Mouse (Mus musculus) E14TG2a.4 (cell line): ENCODE results near the gene Ttll1.

ENCODE experiments used
- H3K27me3 ChIP-seq: 2 replicates; pipeline ENCODE4 v1.6.1; 2014; ENCODE audit warnings: low read length, control low read depth; ENCODE audit not compliant: insufficient read depth
- H3K36me3 ChIP-seq: 2 replicates; pipeline ENCODE4 v1.6.1; 2014; ENCODE audit warnings: low read length, control low read depth; ENCODE audit not compliant: insufficient read depth
- H3K4me1 ChIP-seq: replicated peaks from 2 replicates; pipeline ENCODE4 v1.6.1; 2014; ENCODE audit warnings: low read depth, low read length, control low read depth
- H3K4me3 ChIP-seq: replicated peaks from 2 replicates; pipeline ENCODE4 v1.5.1; 2014; ENCODE audit warnings: mild to moderate bottlenecking, low read length
- H3K9me3 ChIP-seq: 2 replicates; pipeline ENCODE4 v1.6.1; 2014; ENCODE audit warnings: low read length, control low read depth
- CTCF ChIP-seq: conservative IDR thresholded peaks from 2 replicates; pipeline ENCODE4 v1.5.1; 2014; ENCODE audit warnings: low read length
- NANOG ChIP-seq: IDR thresholded peaks from 2 replicates; pipeline ENCODE4 v1.6.1; 2014; ENCODE audit warnings: borderline replicate concordance, low read length, mixed read lengths
- POU5F1 ChIP-seq: IDR thresholded peaks from 2 replicates; pipeline ENCODE4 v1.6.1; 2014; ENCODE audit warnings: low read length, borderline replicate concordance

Gene Ttll1

GRCm38 (mm10) chr15:83495787-83496367 lies 14.8 kb downstream of the Ttll1 start:
- Histone ChIP-seq H3K4me3 (peak overlapping the region; percentile 60), H3K36me3 (peaks cover 41% of the 10 kb centered on the region), H3K27me3 (no peaks in the 10 kb centered on the region), H3K9me3 (no peaks in the 10 kb centered on the region), H3K4me1 (peaks cover 55% of the 10 kb centered on the region)
- TF ChIP-seq NANOG (no peak), CTCF (no peak), POU5F1 (no peak)

- Histone ChIP-seq H3K36me3 (peaks cover 41% of the 10 kb centered on the region), H3K4me3 (no peak overlapping the region), H3K9me3 (no peaks in the 10 kb centered on the region), H3K27me3 (no peaks in the 10 kb centered on the region), H3K4me1 (peaks cover 55% of the 10 kb centered on the region)
- TF ChIP-seq CTCF (no peak), POU5F1 (no peak), NANOG (no peak)
These were observed 15.5 kb downstream of the Ttll1 start for GRCm38 (mm10) chr15:83495195-83495594.

GRCm38 (mm10) chr15:83494572-83494920 lies 16.1 kb downstream of the Ttll1 start:
- Histone ChIP-seq H3K4me3 (no peak overlapping the region), H3K36me3 (peaks cover 40% of the 10 kb centered on the region), H3K9me3 (no peaks in the 10 kb centered on the region), H3K27me3 (no peaks in the 10 kb centered on the region), H3K4me1 (peaks cover 50% of the 10 kb centered on the region)
- TF ChIP-seq CTCF (no peak), NANOG (no peak), POU5F1 (no peak)

- peaks cover 54% of the 10 kb centered on the region for H3K4me1 ChIP-seq
- no peaks in the 10 kb centered on the region for H3K9me3 ChIP-seq
- H3K4me3 ChIP-seq: no peak overlapping the region
- peaks cover 36% of the 10 kb centered on the region for H3K36me3 ChIP-seq
- TF ChIP-seq CTCF (no peak), NANOG (no peak), POU5F1 (no peak)
- H3K27me3 ChIP-seq: no peaks in the 10 kb centered on the region
These were observed 16.7 kb downstream of the Ttll1 start for GRCm38 (mm10) chr15:83493856-83494571.

- no peak overlapping the region for H3K4me3 ChIP-seq
- no peaks in the 10 kb centered on the region for H3K27me3 ChIP-seq
- no peaks in the 10 kb centered on the region for H3K9me3 ChIP-seq
- peaks cover 69% of the 10 kb centered on the region for H3K4me1 ChIP-seq
- peaks cover 25% of the 10 kb centered on the region for H3K36me3 ChIP-seq
- TF ChIP-seq NANOG (no peak), POU5F1 (no peak), CTCF (no peak)
These were observed 18.8 kb downstream of the Ttll1 start for GRCm38 (mm10) chr15:83491891-83492290.

GRCm38 (mm10) chr15:83489471-83489870 lies 21.2 kb downstream of the Ttll1 start:
- Histone ChIP-seq H3K36me3 (peaks cover 18% of the 10 kb centered on the region), H3K4me1 (peaks cover 49% of the 10 kb centered on the region), H3K27me3 (no peaks in the 10 kb centered on the region), H3K4me3 (peak overlapping the region; percentile 49; the same call in 1 of the 2 replicates), H3K9me3 (no peaks in the 10 kb centered on the region)
- TF ChIP-seq NANOG (no peak), POU5F1 (no peak), CTCF (no peak)

- Histone ChIP-seq H3K4me1 (peaks cover 53% of the 10 kb centered on the region), H3K4me3 (no peak overlapping the region), H3K36me3 (peaks cover 9% of the 10 kb centered on the region; the same call in 1 of the 2 replicates), H3K9me3 (no peaks in the 10 kb centered on the region), H3K27me3 (no peaks in the 10 kb centered on the region)
- TF ChIP-seq CTCF (no peak), POU5F1 (no peak), NANOG (no peak)
These were observed 23.1 kb downstream of the Ttll1 start for GRCm38 (mm10) chr15:83487477-83488115.

- TF ChIP-seq NANOG (no peak), CTCF (no peak), POU5F1 (no peak)
These were observed 26.4 kb downstream of the Ttll1 start for GRCm38 (mm10) chr15:83484311-83484710.

More at GRCm38 (mm10) chr15:83484311-83484710, 26.4 kb downstream of the Ttll1 start:
- Histone ChIP-seq H3K4me3 (peak overlapping the region; percentile 20; the same call in 1 of the 2 replicates), H3K4me1 (peaks cover 63% of the 10 kb centered on the region), H3K9me3 (no peaks in the 10 kb centered on the region), H3K36me3 (no peaks in the 10 kb centered on the region), H3K27me3 (no peaks in the 10 kb centered on the region)
